Mouse (Mus musculus) cerebellum, adult 2 months (tissue): ENCODE measurements at regions not wholly inside any gene's neighbourhood (a gene's known extent, or its start where the extent isn't known, plus 50 kb on each side); places are given as distances from the start of the nearest gene placed in this dataset.

Experiments
- CTCF ChIP-seq: fragments of 200-500 bp; IDR thresholded peaks from 2 replicates; pipeline ENCODE4 v1.5.1; 2011; ENCODE audit warnings: low read depth, mild to moderate bottlenecking, control low read depth, low read length, moderate library complexity, borderline replicate concordance; ENCODE audit not compliant: insufficient read depth
- POLR2A ChIP-seq: fragments of 200-500 bp; IDR thresholded peaks from 2 replicates; pipeline ENCODE4 v1.6.1; 2011; ENCODE audit warnings: low read length, control low read depth, borderline replicate concordance; ENCODE audit not compliant: insufficient read depth

GRCm38 (mm10) chr8:30915601-30916171 lies 2512.8 kb upstream of the 5930422O12Rik start:
- TF ChIP-seq POLR2A (no peak), CTCF (no peak)
